Mouse (Mus musculus) spleen, embryonic (tissue): Measurements from ENCODE around the gene Mylk2.

Experiments
- CTCF ChIA-PET: fragments of 350-600 bp; sonication (Branson Sonifier 250); formaldehyde crosslinking; loops from one replicate; lab custom pipeline; 2022; lab: Charles Lee

Gene Mylk2

DNA sequence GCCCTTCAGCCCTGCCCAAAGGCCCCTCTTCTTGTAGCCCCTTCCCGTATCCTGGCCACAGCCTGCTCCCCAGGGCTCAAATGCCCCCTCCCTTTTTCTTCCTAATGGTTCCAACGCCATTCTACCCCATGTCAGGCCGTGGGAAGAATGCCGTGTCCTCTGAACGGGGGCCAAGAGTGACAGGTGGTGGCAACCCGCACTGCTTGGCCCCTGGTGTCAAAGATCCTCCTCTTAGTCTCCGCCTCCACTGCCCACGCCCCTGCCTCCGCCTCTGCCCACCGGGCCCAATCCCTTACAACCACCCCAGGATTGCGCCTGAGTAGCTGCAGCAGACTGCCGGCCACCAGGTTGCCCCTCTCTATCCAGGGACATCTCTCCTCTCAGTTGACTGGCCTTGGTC is at the start of gene Mylk2:
Gene Mylk2, plus strand, starts transcription at position 322 of the 400 bp plus-strand sequence.
- CTCF ChIA-PET = no interaction called here

DNA sequence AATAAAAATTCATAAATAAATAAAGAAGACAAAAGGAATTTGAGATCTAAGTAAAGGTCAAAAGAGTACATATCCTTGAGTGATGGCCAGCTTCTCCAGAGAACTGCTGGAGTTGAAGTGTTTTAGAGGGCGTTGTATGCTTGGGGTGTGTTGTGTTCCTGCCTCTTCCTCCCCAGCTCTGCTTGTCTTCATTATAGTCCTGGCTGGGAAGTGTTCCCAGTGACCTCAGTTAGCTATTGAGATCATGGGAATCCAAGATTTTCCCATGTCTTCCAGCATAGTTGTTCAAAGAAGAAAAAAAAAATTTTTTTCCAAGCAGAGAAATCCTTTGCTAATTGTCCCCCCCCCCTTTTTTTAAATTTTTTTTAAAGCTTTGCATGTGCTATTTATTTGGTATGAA is 49.3 kb upstream of the Mylk2 start:
- CTCF ChIA-PET = no interaction called here

GRCm38 (mm10) chr2:152862638-152863037 is 48.5 kb upstream of the Mylk2 start:
- CTCF ChIA-PET = no interaction called here

DNA sequence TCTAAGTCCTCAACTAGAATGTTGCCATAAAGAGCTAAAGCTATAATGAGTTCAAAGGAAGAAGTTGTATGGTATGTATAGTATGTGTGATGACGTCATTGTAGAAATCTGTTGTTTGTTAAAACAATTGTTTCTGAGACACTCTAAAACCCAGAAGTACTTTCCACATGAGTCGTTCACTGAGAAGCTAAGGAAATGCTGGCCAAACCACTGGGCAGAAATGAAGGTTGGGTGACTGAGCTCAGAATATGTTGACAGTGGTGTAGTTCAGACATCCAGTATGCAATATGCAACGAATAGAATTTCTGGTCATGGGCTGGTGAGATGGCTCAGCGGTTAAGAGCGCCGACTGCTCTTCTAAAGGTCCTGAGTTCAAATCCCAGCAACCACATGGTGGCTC is 47.8 kb upstream of the Mylk2 start:
- CTCF ChIA-PET = no interaction called here

DNA sequence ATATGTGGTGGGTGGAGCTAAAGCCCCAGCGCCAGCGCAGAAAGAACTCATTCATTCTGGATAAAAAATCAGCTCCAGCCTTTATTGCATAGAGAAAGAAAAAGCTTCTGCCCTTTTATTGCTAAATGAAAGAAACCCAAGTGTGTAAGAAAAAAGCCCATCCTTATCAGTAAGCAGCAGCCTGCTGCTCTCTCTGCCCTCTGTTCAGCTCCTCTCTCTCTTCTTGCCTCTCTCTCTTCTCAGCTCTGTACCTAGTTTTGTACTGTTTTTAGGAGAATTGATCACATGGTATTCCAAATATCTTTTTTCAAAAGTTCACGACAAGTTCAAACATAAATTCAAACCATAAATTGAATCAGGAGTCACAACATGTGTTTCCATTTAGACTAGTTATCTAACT is 32.9 kb upstream of the Mylk2 start:
- CTCF ChIA-PET = no interaction called here

- CTCF ChIA-PET = no interaction called here
Observed at GRCm38 (mm10) chr2:152880898-152881297, 30.3 kb upstream of the Mylk2 start.

DNA sequence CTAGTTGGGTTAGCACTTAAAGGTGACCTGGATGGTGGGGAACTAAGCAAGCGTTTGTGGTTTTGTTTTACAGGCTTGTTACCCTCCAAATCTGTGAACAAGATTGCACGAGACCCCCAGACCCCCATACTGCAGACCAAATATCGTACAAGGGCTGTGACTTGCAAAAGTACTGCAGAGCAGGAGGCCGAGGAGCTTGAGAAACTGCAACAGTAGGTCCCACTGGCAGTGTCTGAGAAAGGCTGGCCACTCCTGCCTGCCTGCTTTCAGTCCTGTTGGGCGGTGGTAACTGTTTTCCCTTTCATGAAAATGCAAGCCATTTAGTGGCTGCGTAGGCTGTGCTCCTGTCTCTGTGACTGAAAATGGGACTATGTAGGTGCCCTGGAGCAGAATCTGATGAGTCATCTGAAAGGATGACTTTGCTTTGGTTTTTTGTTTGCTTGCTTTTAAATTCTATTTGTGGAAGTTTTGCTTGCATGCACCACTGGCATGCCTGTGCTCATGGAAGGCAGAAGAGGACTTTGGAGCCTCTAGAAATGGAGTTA is 27.0 kb upstream of the Mylk2 start:
- CTCF ChIA-PET = no interaction called here

DNA sequence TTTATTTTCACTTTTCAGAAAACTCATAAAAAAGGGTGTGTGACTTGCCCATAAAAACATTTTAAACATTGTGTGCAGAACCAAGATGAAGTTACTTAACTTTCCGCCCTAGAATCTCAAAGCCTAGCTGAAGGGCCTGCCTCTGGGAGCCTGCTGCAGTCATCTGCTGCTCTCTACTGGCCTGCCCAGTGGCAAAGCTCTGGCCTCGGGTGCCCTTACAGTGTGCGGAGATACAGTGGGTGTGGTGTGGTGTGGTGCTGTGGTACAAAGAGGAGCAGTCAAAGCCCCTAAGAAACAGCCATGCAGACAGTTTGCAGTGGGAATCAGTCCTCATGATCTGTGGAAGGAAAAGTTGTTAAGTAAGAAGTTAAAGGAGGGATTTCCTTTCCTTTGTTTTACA is 23.9 kb upstream of the Mylk2 start:
- CTCF ChIA-PET = no interaction called here

DNA sequence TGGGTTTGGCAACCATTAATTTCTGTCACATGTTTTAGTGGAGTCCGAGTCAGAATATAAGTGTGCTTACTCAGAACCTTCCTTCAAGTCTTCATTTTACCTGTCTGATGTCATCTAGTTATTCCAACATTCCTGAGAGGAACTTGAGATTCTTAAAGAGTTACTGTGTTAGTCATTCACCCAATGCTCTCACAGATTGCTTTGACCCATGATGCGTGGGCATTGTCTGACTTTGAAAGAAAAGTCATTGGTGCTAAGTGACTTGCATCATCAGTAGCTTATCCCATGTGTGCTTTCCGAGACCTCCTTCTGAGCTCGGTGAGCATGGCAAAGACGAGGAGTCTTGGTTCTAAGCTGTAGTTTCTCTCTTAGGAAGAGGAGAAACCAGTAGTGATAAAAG is 22.4 kb upstream of the Mylk2 start:
- CTCF ChIA-PET = no interaction called here

- CTCF ChIA-PET = no interaction called here
Observed at GRCm38 (mm10) chr2:152895834-152896233, 15.3 kb upstream of the Mylk2 start.

- CTCF ChIA-PET = no interaction called here
Observed at GRCm38 (mm10) chr2:152896926-152897325, 14.2 kb upstream of the Mylk2 start.

- CTCF ChIA-PET = no interaction called here
Observed at GRCm38 (mm10) chr2:152899011-152899410, 12.1 kb upstream of the Mylk2 start.

DNA sequence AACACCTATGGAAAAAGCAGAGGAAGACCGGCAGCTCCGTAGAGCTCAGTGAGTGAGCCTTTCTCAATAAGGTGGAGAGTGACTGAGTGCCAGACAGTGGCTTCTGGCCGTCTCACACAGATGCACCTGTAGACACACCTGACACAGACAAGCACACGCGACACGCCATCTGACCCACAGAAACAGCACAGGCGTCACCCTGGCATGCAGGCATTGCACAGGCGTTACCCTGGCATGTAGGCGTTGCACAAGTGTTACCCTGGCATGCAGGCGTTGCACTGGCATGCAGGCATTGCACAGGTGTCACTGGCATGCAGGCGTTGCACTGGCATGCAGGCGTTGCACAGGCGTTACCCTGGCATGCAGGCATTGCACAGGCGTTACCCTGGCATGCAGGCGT is 9.9 kb upstream of the Mylk2 start:
- CTCF ChIA-PET = no interaction called here

GRCm38 (mm10) chr2:152902658-152903057 is 8.5 kb upstream of the Mylk2 start:
- CTCF ChIA-PET = interaction anchor here (0.6 to 0.7 kb wide), 2 partner anchors 55 to 1339 kb away, joined by 3 read pairs; partner anchors contain the start of gene Tpx2

DNA sequence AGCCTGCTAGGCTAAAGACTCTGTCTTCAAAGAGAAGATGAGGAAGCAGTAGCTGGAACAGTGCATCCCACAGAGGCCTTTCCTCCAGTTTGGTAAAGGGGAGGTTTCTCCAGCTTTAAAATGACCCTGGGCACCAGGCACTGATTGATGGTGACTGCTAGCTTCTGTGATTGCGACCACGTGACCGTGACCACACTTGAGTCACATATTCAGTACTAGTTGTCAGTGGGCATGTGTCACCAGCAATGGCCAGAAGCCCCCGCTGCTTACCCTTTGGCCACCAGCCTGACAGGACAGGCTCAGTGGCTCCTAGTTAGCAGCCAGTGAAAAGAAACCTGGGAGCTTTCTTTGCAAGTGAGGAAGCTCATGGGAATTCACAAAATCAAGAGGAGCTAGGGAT is 7.6 kb upstream of the Mylk2 start:
- CTCF ChIA-PET = no interaction called here

DNA sequence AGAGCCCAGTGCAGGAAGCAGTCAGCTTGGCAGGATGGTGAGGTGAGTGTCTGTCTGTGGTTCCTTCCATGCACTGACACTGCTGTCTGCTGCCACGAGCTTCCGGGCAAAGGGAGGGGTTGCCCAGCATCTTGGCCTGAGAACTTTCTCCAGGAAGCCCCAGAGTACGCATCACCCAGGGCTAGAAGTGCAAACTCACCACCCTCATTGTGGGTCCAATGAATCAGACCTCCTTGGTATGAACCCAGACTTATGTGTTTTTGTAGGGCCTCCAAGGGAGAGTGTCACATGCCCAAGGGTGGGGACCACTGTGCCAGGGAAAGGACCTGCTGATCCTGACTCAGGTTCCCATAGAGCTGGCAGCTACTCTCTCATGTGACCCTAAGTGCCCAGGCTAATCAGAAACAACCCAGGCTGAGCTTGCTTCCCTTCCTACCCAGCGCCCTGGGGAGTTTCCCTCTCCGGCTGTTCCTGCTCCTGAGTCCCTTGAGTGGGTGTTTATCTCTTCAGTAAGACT is 7.0 kb upstream of the Mylk2 start:
- CTCF ChIA-PET = no interaction called here

- CTCF ChIA-PET = no interaction called here
Observed at GRCm38 (mm10) chr2:152905036-152905829, 5.9 kb upstream of the Mylk2 start.

GRCm38 (mm10) chr2:152906274-152907037 is 4.7 kb upstream of the Mylk2 start:
- CTCF ChIA-PET = no interaction called here

DNA sequence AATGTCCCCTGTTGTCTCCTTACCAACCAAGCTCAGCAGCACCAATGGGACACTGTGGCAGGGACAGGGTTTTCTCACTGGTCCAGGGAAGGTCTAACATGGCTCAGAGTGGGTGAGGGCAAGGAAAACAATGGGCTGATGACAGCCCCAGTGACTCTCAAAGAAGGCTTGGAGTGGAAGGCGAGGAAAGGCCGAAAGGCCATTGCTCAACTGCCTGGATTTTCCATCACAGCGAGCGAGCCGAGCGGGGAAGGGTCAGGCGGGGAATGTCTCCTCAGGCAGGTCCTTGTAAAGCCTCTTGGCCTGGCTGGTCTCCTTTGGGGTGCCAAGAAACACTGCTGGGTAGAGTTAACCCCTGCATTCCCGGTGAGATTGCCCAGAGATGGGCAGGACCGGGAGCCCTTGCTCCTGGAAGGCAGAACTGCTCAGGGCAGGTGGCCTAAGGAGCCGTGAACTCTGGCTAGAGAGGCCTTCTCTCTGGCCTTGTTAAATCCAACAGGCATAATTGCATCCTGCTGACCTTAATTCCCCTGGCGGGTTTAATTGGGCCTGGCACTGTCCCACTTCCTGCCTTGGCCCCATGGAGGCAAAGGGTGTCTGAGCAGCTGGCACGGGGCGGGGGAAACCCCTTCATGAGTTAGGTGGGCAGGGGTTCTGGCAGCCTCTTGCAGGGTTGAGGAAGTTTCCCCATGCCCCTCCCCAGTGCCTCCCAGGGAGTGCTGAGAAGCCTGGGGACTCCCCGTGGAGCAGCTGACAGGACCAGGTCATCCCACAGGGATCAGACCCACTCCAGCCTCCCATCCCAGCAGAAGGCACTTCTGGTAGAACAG is 3.8 kb upstream of the Mylk2 start:
- CTCF ChIA-PET = no interaction called here

- CTCF ChIA-PET = no interaction called here
Observed at GRCm38 (mm10) chr2:152909848-152910247, 1.3 kb upstream of the Mylk2 start.

GRCm38 (mm10) chr2:152911432-152911831 is 280 bp downstream of the Mylk2 start:
- CTCF ChIA-PET = no interaction called here

DNA sequence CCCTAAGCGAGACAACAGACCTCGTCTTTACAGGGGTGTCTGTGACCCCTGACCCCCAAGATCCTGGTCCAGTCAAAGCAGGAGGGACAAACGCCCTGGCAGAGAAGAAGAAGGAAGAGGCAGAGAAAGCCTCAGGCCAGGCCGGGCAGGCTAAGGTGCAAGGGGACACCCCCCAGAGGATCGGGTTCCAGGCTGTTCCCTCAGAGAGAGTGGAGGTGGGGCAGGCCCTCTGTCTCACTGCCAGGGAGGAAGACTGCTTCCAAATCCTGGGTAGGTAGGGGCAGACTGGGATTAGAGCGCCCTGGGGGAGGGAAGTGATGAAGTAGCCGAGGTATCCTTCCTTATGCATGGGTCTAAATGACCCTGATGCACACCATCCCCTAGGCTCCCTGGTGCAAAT is 2.3 kb downstream of the Mylk2 start:
- CTCF ChIA-PET = interaction anchor here (0.6 kb wide), 1 partner anchor 203 kb away, joined by 3 read pairs; no protein-coding TSS in a partner anchor
